10 mouse cellular contexts compared by ENCODE assay signal in the genomic region with DNA sequence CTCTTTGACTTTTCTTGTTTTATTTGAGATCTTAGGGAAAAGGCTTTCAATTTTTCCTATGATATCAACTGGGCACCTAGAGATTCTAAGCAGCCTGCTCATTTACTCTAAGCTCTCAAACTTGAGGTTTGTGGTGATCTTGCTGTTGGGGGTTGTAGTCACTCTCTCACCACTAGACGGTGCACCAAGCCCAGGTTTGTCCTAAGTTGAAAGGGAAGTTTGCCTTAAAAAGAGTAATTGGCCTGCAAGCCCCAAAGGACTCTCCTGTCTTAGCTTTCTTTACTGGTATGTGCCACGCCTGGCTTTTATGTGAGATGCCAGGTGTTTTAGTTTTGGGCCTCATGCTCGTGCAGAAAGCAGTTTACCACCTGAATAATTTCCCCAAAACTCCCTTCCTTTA. TPM values are rescaled to one million over a fixed set of nuclear protein-coding genes. Genes with fewer than 3 reads are reported as not detected.
"Had no signal": no experiment of that assay in that cellular context is flagged by ENCODE, and none has a peak within 500 bp of the region (broad histone marks: within the 10 kb centered on the region; RNA-seq: fewer than 3 reads in every experiment).

No protein-coding gene starts in this region.

RNA-seq across cellular contexts. Expression of a gene that starts 12.7 kb away (rescaled TPM):
- total RNA-seq: left cerebral cortex, adult 8-10 months; left cerebral cortex, postnatal 10 days; left cerebral cortex, postnatal 14 days; left cerebral cortex, postnatal 25 days; left cerebral cortex, postnatal 36 days; left cerebral cortex, postnatal 4 days; liver, adult 2 months; megakaryocyte, adult 5-6 weeks; midbrain, postnatal 0 days; monocyte, adult 5-6 weeks had no signal
